Mouse (Mus musculus) layer of hippocampus, postnatal 10 days (tissue): Measurements from ENCODE around the gene Pdpk1. TPM values are rescaled to one million over a fixed set of nuclear protein-coding genes. Genes with fewer than 3 reads are reported as not detected.
A peak's percentile ranks its signal among the peaks of the same experiment; 100 is the strongest.
"Not testable (repeated sequence)": the region's sequence is repeated elsewhere in the genome, so short reads cannot be mapped to it uniquely, and the experiment has no call there.

Experiments used
- DNase-seq, 2 experiments: peaks; one replicate each; pipeline ENCODE4 v3.0.0; 2021; ENCODE audit warnings: low spot score in 2 of 2
- total RNA-seq, 2 experiments: library from RNA; stranded (reverse); gene quantifications; 2 replicates each; pipeline ENCODE4 v1.2.3; 2021

Gene Pdpk1
- total RNA-seq, 2 experiments from 2014 or later: 78.4 to 90.2 TPM

- DNase-seq: no peak
These were observed 23.1 kb downstream of the Pdpk1 start for GRCm38 (mm10) chr17:24127592-24127991.

- DNase-seq: no peak
These were observed 23.9 kb downstream of the Pdpk1 start for GRCm38 (mm10) chr17:24126801-24127200.

- no peak for DNase-seq
These were observed 31.3 kb downstream of the Pdpk1 start for GRCm38 (mm10) chr17:24119446-24119845.

- DNase-seq: no peak
These were observed 37.7 kb downstream of the Pdpk1 start for GRCm38 (mm10) chr17:24113031-24113430.

- no peak for DNase-seq
These were observed 39.5 kb downstream of the Pdpk1 start for GRCm38 (mm10) chr17:24111256-24111655.

- no peak for DNase-seq
These were observed 41.8 kb downstream of the Pdpk1 start for GRCm38 (mm10) chr17:24108896-24109295.

- no peak for DNase-seq
These were observed 45.6 kb downstream of the Pdpk1 start for GRCm38 (mm10) chr17:24105111-24105510.

GRCm38 (mm10) chr17:24098354-24098753 is 52.4 kb downstream of the Pdpk1 start:
- no peak for DNase-seq

- no peak for DNase-seq
These were observed 60.1 kb downstream of the Pdpk1 start for GRCm38 (mm10) chr17:24090575-24090974.

- DNase-seq: not testable (repeated sequence)
These were observed 64.3 kb downstream of the Pdpk1 start for GRCm38 (mm10) chr17:24086399-24086798.

- no peak for DNase-seq
These were observed 66.1 kb downstream of the Pdpk1 start for GRCm38 (mm10) chr17:24084593-24084992.

- no peak for DNase-seq
These were observed 73.6 kb downstream of the Pdpk1 start for GRCm38 (mm10) chr17:24077101-24077500.

- peak; percentile 97 to 98 for DNase-seq
These were observed 77.6 kb downstream of the Pdpk1 start, which contains the start of gene Kctd5 for GRCm38 (mm10) chr17:24072919-24073696. Gene Kctd5, minus strand, starts transcription at chr17:24073485.

- no peak for DNase-seq
These were observed 81.2 kb downstream of the Pdpk1 start for GRCm38 (mm10) chr17:24069531-24069930.

- DNase-seq: peak; percentile 29 to 46
These were observed 82.5 kb downstream of the Pdpk1 start for GRCm38 (mm10) chr17:24068271-24068670.

- DNase-seq: no peak
These were observed 88.1 kb downstream of the Pdpk1 start for GRCm38 (mm10) chr17:24062459-24063155.

- DNase-seq: no peak
These were observed 92.9 kb downstream of the Pdpk1 start for GRCm38 (mm10) chr17:24057730-24058245.

- DNase-seq: no peak
These were observed 93.8 kb downstream of the Pdpk1 start for GRCm38 (mm10) chr17:24056636-24057625.

GRCm38 (mm10) chr17:24049008-24049407 is 101.7 kb downstream of the Pdpk1 start:
- no peak for DNase-seq

- no peak for DNase-seq
These were observed 102.7 kb downstream of the Pdpk1 start for GRCm38 (mm10) chr17:24048053-24048452.

- no peak for DNase-seq
These were observed 104.7 kb downstream of the Pdpk1 start for GRCm38 (mm10) chr17:24046026-24046425.
